Mouse (Mus musculus) liver, embryonic 14.5 days (tissue): ENCODE results near the gene Fastk.

ENCODE experiments used
- CTCF ChIP-seq: IDR thresholded peaks from 2 replicates; pipeline ENCODE4 v1.5.1; 2016; ENCODE audit warnings: antibody characterized with exemption, low read depth, control low read depth
- EP300 ChIP-seq: IDR thresholded peaks from 2 replicates; pipeline ENCODE4 v1.6.1; 2016; ENCODE audit warnings: antibody characterized with exemption, low read depth

DNA sequence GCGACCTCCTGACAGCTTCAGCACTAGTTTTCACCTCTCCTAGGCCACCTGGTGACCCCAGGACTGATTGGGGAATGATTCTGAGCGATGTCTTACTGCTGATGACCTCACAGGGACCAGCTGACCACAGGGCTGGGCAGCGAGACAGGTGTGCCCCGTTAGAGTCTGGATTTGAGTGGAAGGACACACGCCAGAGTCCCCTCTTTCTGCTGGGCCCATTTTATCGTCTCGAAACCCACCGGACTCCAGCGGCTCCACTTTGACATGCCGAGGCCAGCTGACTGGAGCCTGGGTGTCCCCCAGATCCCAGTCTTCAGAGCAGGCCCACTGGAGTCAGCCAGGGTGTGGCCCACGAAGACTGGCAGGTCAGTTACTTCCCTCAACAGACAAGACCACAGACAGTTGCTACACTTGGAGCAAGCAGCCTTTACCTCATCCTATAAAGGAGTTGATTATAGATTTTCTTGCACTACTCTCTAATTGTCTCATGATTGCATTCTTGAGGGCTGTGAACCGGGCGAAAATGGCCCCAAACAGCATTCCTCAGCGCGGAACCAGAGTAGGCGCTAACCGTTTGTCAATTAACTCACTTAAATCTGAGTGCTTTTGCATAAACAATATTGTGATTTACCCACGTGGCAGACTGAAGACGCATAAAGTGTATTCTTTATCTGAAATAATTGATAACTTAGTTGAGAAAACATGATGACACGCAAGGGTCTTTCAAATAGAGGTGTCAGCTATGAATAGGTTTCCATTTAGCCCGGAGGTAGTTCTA, 20.9 kb downstream of the Fastk start:
- no peak; the same call in 1 of the 2 replicates for TF ChIP-seq CTCF
- no peak for TF ChIP-seq EP300
